Mouse (Mus musculus): ENCODE data around the gene Hddc3.
A peak's percentile ranks its signal among the peaks of the same experiment; 100 is the strongest.

Gene Hddc3

DNA sequence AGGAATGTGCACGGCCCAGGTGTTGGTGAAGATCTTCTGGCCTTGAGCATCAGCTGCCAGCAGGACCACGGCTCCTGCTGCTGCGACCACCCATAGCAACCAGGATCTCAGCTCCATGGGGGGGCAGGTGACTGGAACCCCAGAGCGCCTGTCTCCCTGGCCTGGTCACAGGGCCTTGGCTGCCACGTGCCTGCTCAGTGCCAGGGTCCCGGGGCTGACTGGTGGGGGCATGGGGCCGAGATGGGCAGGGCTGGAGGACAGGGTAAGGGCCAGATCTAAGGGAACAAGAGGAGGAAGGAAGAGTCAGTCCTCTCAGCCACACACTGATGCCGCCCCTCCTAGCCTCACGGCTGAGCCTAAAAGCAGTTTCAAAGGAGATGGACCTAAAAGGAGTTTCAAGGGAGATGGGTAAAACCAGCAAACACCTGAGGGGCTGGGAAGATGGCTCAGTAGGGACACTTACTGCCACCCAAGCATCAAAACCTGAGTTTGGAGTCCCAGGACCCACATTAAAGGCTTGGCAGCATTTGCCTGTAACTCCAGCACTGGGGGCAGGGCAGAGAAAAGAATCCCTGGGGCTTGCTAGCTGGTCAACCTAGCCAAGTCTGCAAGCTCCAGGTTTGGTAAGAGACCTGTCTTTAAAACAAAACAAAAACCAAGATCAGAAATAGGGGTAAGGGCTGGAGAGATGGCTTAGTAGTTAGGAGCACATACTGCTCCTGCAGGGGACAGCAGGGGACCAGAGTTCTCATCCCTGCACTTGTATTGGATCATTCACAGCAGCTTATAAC lies 55.9 kb downstream of the Hddc3 start:
- DNase-seq (ENCODE audit: inconsistent ontology term), result no peak

DNA sequence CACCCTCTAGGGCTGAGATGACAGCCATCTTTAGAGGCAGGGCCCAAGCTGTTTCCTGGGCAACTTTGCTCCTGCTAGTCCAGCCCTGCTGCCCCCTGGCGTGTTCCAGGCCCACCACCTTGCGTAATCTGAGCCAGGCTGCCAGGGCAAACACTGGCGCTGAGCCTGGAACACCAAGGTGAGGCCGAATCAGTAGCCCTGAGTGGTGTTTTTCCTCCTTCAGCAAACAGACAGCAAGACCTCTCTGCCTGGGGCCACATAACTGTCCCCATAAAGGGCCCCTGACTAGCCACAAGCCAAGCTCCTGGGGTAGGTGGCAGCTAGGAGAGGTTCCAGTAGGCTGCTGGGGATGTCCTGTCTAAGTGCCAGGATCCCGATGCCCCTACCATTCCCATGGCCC lies 57.2 kb downstream of the Hddc3 start:
- peak; percentile 54 for DNase-seq (ENCODE audit: inconsistent ontology term)

Data from Muller cell, postnatal 12 days (primary cell).